Mouse (Mus musculus): ENCODE results near the gene Rnf121. TPM values are rescaled to one million over a fixed set of nuclear protein-coding genes. Genes with fewer than 3 reads are reported as not detected.

The Rnf121 gene
- polyA plus RNA-seq, 1 experiment from 2014 or later = 22.3 TPM

- no peak for ATAC-seq
- H3K9me3 ChIP-seq (ENCODE audit: control insufficient read depth) = no peaks in the 10 kb centered on the region
- TF ChIP-seq CTCF (IDR thresholded peaks at IDR 0.05; ENCODE audit: low read depth) = no peak
- WGBS = 56% methylated on average over 5 of the region's 5 CpGs
- H3K27ac ChIP-seq (ENCODE audit: low read depth, low read length) = no peak overlapping the region
- no peaks in the 10 kb centered on the region; the same call in 1 of the 2 replicates for H3K4me1 ChIP-seq (replicated peaks; ENCODE audit: control insufficient read depth, insufficient read depth, low read length)
- H3K27me3 ChIP-seq (replicated peaks; ENCODE audit: control insufficient read depth, insufficient read depth, low read length) = no peaks in the 10 kb centered on the region
- H3K4me3 ChIP-seq (ENCODE audit: low read depth, low read length) = no peak overlapping the region
- H3K4me2 ChIP-seq (replicated peaks; ENCODE audit: low read depth) = no peak overlapping the region
- H3K36me3 ChIP-seq (ENCODE audit: control insufficient read depth, insufficient read depth) = no peaks in the 10 kb centered on the region
- no peak overlapping the region for H3K9ac ChIP-seq (ENCODE audit: low read depth, low read length)
Measured at GRCm38 (mm10) chr7:102104126-102104525, 38.9 kb upstream of the Rnf121 start.

GRCm38 (mm10) chr7:102103555-102103954 is 38.3 kb upstream of the Rnf121 start:
- H3K9ac ChIP-seq (ENCODE audit: low read depth, low read length) = no peak overlapping the region
- no peaks in the 10 kb centered on the region for H3K36me3 ChIP-seq (ENCODE audit: control insufficient read depth, insufficient read depth)
- no peaks in the 10 kb centered on the region; the same call in 1 of the 2 replicates for H3K4me1 ChIP-seq (replicated peaks; ENCODE audit: control insufficient read depth, insufficient read depth, low read length)
- ATAC-seq = no peak
- H3K4me3 ChIP-seq (ENCODE audit: low read depth, low read length) = no peak overlapping the region
- no peaks in the 10 kb centered on the region for H3K9me3 ChIP-seq (ENCODE audit: control insufficient read depth)
- WGBS = 79% methylated on average over 2 of the region's 2 CpGs
- no peak overlapping the region for H3K27ac ChIP-seq (ENCODE audit: low read depth, low read length)
- H3K27me3 ChIP-seq (replicated peaks; ENCODE audit: control insufficient read depth, insufficient read depth, low read length) = no peaks in the 10 kb centered on the region
- no peak for TF ChIP-seq CTCF (IDR thresholded peaks at IDR 0.05; ENCODE audit: low read depth)
- H3K4me2 ChIP-seq (replicated peaks; ENCODE audit: low read depth) = no peak overlapping the region

GRCm38 (mm10) chr7:102102696-102103095 is 37.4 kb upstream of the Rnf121 start:
- H3K36me3 ChIP-seq (ENCODE audit: control insufficient read depth, insufficient read depth) = no peaks in the 10 kb centered on the region
- H3K4me3 ChIP-seq (ENCODE audit: low read depth, low read length) = no peak overlapping the region
- TF ChIP-seq CTCF (IDR thresholded peaks at IDR 0.05; ENCODE audit: low read depth) = no peak
- H3K9me3 ChIP-seq (ENCODE audit: control insufficient read depth) = no peaks in the 10 kb centered on the region
- no peak overlapping the region for H3K9ac ChIP-seq (ENCODE audit: low read depth, low read length)
- no peaks in the 10 kb centered on the region; the same call in 1 of the 2 replicates for H3K4me1 ChIP-seq (replicated peaks; ENCODE audit: control insufficient read depth, insufficient read depth, low read length)
- no peak for ATAC-seq
- no peak overlapping the region for H3K27ac ChIP-seq (ENCODE audit: low read depth, low read length)
- H3K27me3 ChIP-seq (replicated peaks; ENCODE audit: control insufficient read depth, insufficient read depth, low read length) = no peaks in the 10 kb centered on the region
- 41% methylated on average over 6 of the region's 6 CpGs for WGBS
- no peak overlapping the region for H3K4me2 ChIP-seq (replicated peaks; ENCODE audit: low read depth)

- no peak for ATAC-seq
- no peaks in the 10 kb centered on the region for H3K36me3 ChIP-seq (ENCODE audit: control insufficient read depth, insufficient read depth)
- 65% methylated on average over 8 of the region's 8 CpGs for WGBS
Measured at GRCm38 (mm10) chr7:102102241-102102640, 37.0 kb upstream of the Rnf121 start.

GRCm38 (mm10) chr7:102101487-102101886 is 36.2 kb upstream of the Rnf121 start, which contains the start of gene Art1:
Gene Art1 (plus strand): TSS chr7:102101743.
- peak within 1 kb of the TSS; percentile 77; the same call in 1 of the 2 replicates for H3K4me2 ChIP-seq (replicated peaks; ENCODE audit: low read depth)
- 74% methylated on average over 5 of the region's 5 CpGs for WGBS

More at GRCm38 (mm10) chr7:102102241-102102640, 37.0 kb upstream of the Rnf121 start:
- Histone ChIP-seq H3K4me2 (replicated peaks; ENCODE audit: low read depth) (no peak overlapping the region), H3K27ac (ENCODE audit: low read depth, low read length) (no peak overlapping the region), H3K9me3 (ENCODE audit: control insufficient read depth) (no peaks in the 10 kb centered on the region), H3K9ac (ENCODE audit: low read depth, low read length) (no peak overlapping the region), H3K4me1 (replicated peaks; ENCODE audit: control insufficient read depth, insufficient read depth, low read length) (no peaks in the 10 kb centered on the region; the same call in 1 of the 2 replicates), H3K27me3 (replicated peaks; ENCODE audit: control insufficient read depth, insufficient read depth, low read length) (no peaks in the 10 kb centered on the region), H3K4me3 (ENCODE audit: low read depth, low read length) (no peak overlapping the region)
- no peak for TF ChIP-seq CTCF (IDR thresholded peaks at IDR 0.05; ENCODE audit: low read depth)

GRCm38 (mm10) chr7:102100868-102101267 is 35.6 kb upstream of the Rnf121 start:
- no peak for ATAC-seq
- TF ChIP-seq CTCF (IDR thresholded peaks at IDR 0.05; ENCODE audit: low read depth) = no peak
- Histone ChIP-seq H3K36me3 (ENCODE audit: control insufficient read depth, insufficient read depth) (no peaks in the 10 kb centered on the region), H3K4me1 (replicated peaks; ENCODE audit: control insufficient read depth, insufficient read depth, low read length) (no peaks in the 10 kb centered on the region; the same call in 1 of the 2 replicates), H3K4me3 (ENCODE audit: low read depth, low read length) (no peak overlapping the region), H3K9ac (ENCODE audit: low read depth, low read length) (no peak overlapping the region), H3K27me3 (replicated peaks; ENCODE audit: control insufficient read depth, insufficient read depth, low read length) (no peaks in the 10 kb centered on the region), H3K27ac (ENCODE audit: low read depth, low read length) (no peak overlapping the region), H3K9me3 (ENCODE audit: control insufficient read depth) (no peaks in the 10 kb centered on the region), H3K4me2 (replicated peaks; ENCODE audit: low read depth) (no peak overlapping the region)
- 64% methylated on average over 5 of the region's 5 CpGs for WGBS

More at GRCm38 (mm10) chr7:102101487-102101886, 36.2 kb upstream of the Rnf121 start, which contains the start of gene Art1:
- TF ChIP-seq CTCF (IDR thresholded peaks at IDR 0.05; ENCODE audit: low read depth) = no peak
- no peaks in the 10 kb centered on the region for H3K36me3 ChIP-seq (ENCODE audit: control insufficient read depth, insufficient read depth)
- H3K27ac ChIP-seq (ENCODE audit: low read depth, low read length) = no peak within 1 kb of the TSS
- no peaks in the 10 kb centered on the region; the same call in 1 of the 2 replicates for H3K4me1 ChIP-seq (replicated peaks; ENCODE audit: control insufficient read depth, insufficient read depth, low read length)
- no peaks in the 10 kb centered on the region for H3K27me3 ChIP-seq (replicated peaks; ENCODE audit: control insufficient read depth, insufficient read depth, low read length)
- H3K9ac ChIP-seq (ENCODE audit: low read depth, low read length) = no peak within 1 kb of the TSS
- H3K4me3 ChIP-seq (ENCODE audit: low read depth, low read length) = no peak within 1 kb of the TSS
- H3K9me3 ChIP-seq (ENCODE audit: control insufficient read depth) = no peaks in the 10 kb centered on the region
- ATAC-seq = no peak
